Mouse (Mus musculus) forebrain, embryonic 16.5 days (tissue): ENCODE data around the gene Slc4a7. TPM values are rescaled to one million over a fixed set of nuclear protein-coding genes. Genes with fewer than 3 reads are reported as not detected.
A peak's percentile ranks its signal among the peaks of the same experiment; 100 is the strongest.

Experiments used
- ATAC-seq: fragments of 200-750 bp; cut with Nextera tagmentation; 2 replicates; pipeline ENCODE4 v1.8.0; 2017; ENCODE audit warnings: mild to moderate bottlenecking, moderate library complexity
- H3K27ac ChIP-seq: fragments of 300-500 bp; sonication (generic); 2 replicates; pipeline ENCODE4 v1.5.1; 2014; ENCODE audit warnings: low read length, control low read depth
- H3K27me3 ChIP-seq: fragments of 300-500 bp; sonication (generic); replicated peaks from 2 replicates; pipeline ENCODE4 v1.6.1; 2014; ENCODE audit warnings: low read length; ENCODE audit not compliant: control insufficient read depth, insufficient read depth
- H3K36me3 ChIP-seq: fragments of 300-500 bp; sonication (generic); 2 replicates; pipeline ENCODE4 v1.6.1; 2014; ENCODE audit not compliant: control insufficient read depth, insufficient read depth
- H3K4me1 ChIP-seq: fragments of 300-500 bp; sonication (generic); replicated peaks from 2 replicates; pipeline ENCODE4 v1.6.1; 2014; ENCODE audit warnings: low read length; ENCODE audit not compliant: control insufficient read depth, insufficient read depth
- H3K4me2 ChIP-seq: fragments of 300-500 bp; sonication (generic); 2 replicates; pipeline ENCODE4 v1.6.1; 2014; ENCODE audit warnings: mild to moderate bottlenecking, low read length, control low read depth
- H3K4me3 ChIP-seq: fragments of 300-500 bp; sonication (generic); replicated peaks from 2 replicates; pipeline ENCODE4 v1.5.1; 2014; ENCODE audit warnings: mild to moderate bottlenecking, low read length, control low read depth
- H3K9ac ChIP-seq: fragments of 300-500 bp; sonication (generic); replicated peaks from 2 replicates; pipeline ENCODE4 v1.6.1; 2014; ENCODE audit warnings: low read depth, low read length, control low read depth
- H3K9me3 ChIP-seq: fragments of 300-500 bp; sonication (generic); 2 replicates; pipeline ENCODE4 v1.6.1; 2016; ENCODE audit warnings: low read length; ENCODE audit not compliant: control insufficient read depth
- WGBS: fragments of 180-500 bp; shearing (Covaris S2); extraction: QIAGEN DNeasy Blood & Tissue Kit; methylation state at CpG from one replicate; pipeline ENCODE4 v1.1.7; 2014; 5-methylcytosine and 5-hydroxymethylcytosine counted together
- polyA plus RNA-seq: library from polyadenylated mRNA; unstranded; fragments of >200 nt; fragmentation: Nextera tagmentation; extraction: Ambion mirVana; gene quantifications from 2 replicates; pipeline ENCODE4 v1.2.1, GENCODE M21; 2015

Slc4a7 gene
- polyA plus RNA-seq, 1 experiment from 2014 or later, result 38.2 TPM

- H3K27ac ChIP-seq, result no peak overlapping the region
- H3K9ac ChIP-seq, result 0 out of 2 replicates have a peak overlapping the region, but pooled peaks have one; percentile 27
- ATAC-seq, result no peak
- H3K4me2 ChIP-seq, result peak overlapping the region; percentile 61
- peaks cover 18% of the 10 kb centered on the region for H3K4me1 ChIP-seq
- WGBS, result 67% methylated on average over 2 of the region's 2 CpGs
- peaks cover 4% of the 10 kb centered on the region; the same call in 1 of the 2 replicates for H3K36me3 ChIP-seq
- H3K27me3 ChIP-seq, result no peaks in the 10 kb centered on the region
- no peaks in the 10 kb centered on the region for H3K9me3 ChIP-seq
- peak overlapping the region; percentile 96 for H3K4me3 ChIP-seq
These were observed 2.6 kb downstream of the Slc4a7 start for GRCm38 (mm10) chr14:14704651-14705050.

- ATAC-seq, result no peak
- H3K27ac ChIP-seq, result no peak overlapping the region
- no peaks in the 10 kb centered on the region for H3K9me3 ChIP-seq
- H3K36me3 ChIP-seq, result peaks cover 4% of the 10 kb centered on the region; the same call in 1 of the 2 replicates
- H3K27me3 ChIP-seq, result no peaks in the 10 kb centered on the region
- H3K4me2 ChIP-seq, result no peak overlapping the region; the same call in 1 of the 2 replicates
- H3K9ac ChIP-seq, result no peak overlapping the region
- H3K4me3 ChIP-seq, result no peak overlapping the region
- WGBS, result 71% methylated on average over 3 of the region's 3 CpGs
- peaks cover 18% of the 10 kb centered on the region for H3K4me1 ChIP-seq
These were observed 3.0 kb downstream of the Slc4a7 start for GRCm38 (mm10) chr14:14705126-14705525.

GRCm38 (mm10) chr14:14706381-14706780 lies 4.3 kb downstream of the Slc4a7 start:
- no peak overlapping the region for H3K4me3 ChIP-seq
- no peaks in the 10 kb centered on the region for H3K27me3 ChIP-seq
- no peak overlapping the region for H3K27ac ChIP-seq
- peaks cover 8% of the 10 kb centered on the region; the same call in 1 of the 2 replicates for H3K36me3 ChIP-seq
- peaks cover 18% of the 10 kb centered on the region for H3K4me1 ChIP-seq
- H3K9ac ChIP-seq, result no peak overlapping the region
- H3K9me3 ChIP-seq, result no peaks in the 10 kb centered on the region
- no peak for ATAC-seq
- H3K4me2 ChIP-seq, result no peak overlapping the region
- WGBS, result 81% methylated on average over 1 of the region's 1 CpGs

- no peaks in the 10 kb centered on the region for H3K9me3 ChIP-seq
- no peak overlapping the region for H3K9ac ChIP-seq
- H3K27me3 ChIP-seq, result no peaks in the 10 kb centered on the region
- H3K4me3 ChIP-seq, result no peak overlapping the region
- H3K4me2 ChIP-seq, result no peak overlapping the region
- 34% methylated on average over 1 of the region's 1 CpGs for WGBS
- peaks cover 18% of the 10 kb centered on the region for H3K4me1 ChIP-seq
- H3K27ac ChIP-seq, result no peak overlapping the region
- H3K36me3 ChIP-seq, result peaks cover 10% of the 10 kb centered on the region; the same call in 1 of the 2 replicates
- ATAC-seq, result no peak
These were observed 5.0 kb downstream of the Slc4a7 start for GRCm38 (mm10) chr14:14707061-14707460.

GRCm38 (mm10) chr14:14709021-14709420 lies 6.9 kb downstream of the Slc4a7 start:
- Histone ChIP-seq H3K9me3 (no peaks in the 10 kb centered on the region), H3K4me1 (peaks cover 16% of the 10 kb centered on the region), H3K4me2 (no peak overlapping the region), H3K27me3 (no peaks in the 10 kb centered on the region), H3K4me3 (no peak overlapping the region), H3K9ac (no peak overlapping the region), H3K36me3 (peaks cover 10% of the 10 kb centered on the region; the same call in 1 of the 2 replicates), H3K27ac (no peak overlapping the region)
- 97% methylated on average over 1 of the region's 1 CpGs for WGBS
- no peak for ATAC-seq

GRCm38 (mm10) chr14:14714130-14714529 lies 12.1 kb downstream of the Slc4a7 start:
- no peak overlapping the region for H3K27ac ChIP-seq
- H3K4me1 ChIP-seq, result peaks cover 3% of the 10 kb centered on the region; the same call in 1 of the 2 replicates
- H3K27me3 ChIP-seq, result no peaks in the 10 kb centered on the region
- H3K9ac ChIP-seq, result no peak overlapping the region
- H3K4me2 ChIP-seq, result no peak overlapping the region
- peak; percentile 89 for ATAC-seq
- no peaks in the 10 kb centered on the region for H3K9me3 ChIP-seq
- no peak overlapping the region for H3K4me3 ChIP-seq
- peaks cover 6% of the 10 kb centered on the region; the same call in 1 of the 2 replicates for H3K36me3 ChIP-seq

- no peak overlapping the region for H3K9ac ChIP-seq
- 94% methylated on average over 2 of the region's 2 CpGs for WGBS
- H3K27ac ChIP-seq, result no peak overlapping the region
- peaks cover 3% of the 10 kb centered on the region; the same call in 1 of the 2 replicates for H3K4me1 ChIP-seq
- H3K9me3 ChIP-seq, result no peaks in the 10 kb centered on the region
- H3K4me3 ChIP-seq, result no peak overlapping the region
- peaks cover 2% of the 10 kb centered on the region; the same call in 1 of the 2 replicates for H3K36me3 ChIP-seq
- no peak for ATAC-seq
- H3K4me2 ChIP-seq, result no peak overlapping the region
- H3K27me3 ChIP-seq, result no peaks in the 10 kb centered on the region
These were observed 13.7 kb downstream of the Slc4a7 start for GRCm38 (mm10) chr14:14715794-14716193.

- Histone ChIP-seq H3K27me3 (no peaks in the 10 kb centered on the region), H3K9me3 (no peaks in the 10 kb centered on the region), H3K4me2 (no peak overlapping the region), H3K4me3 (no peak overlapping the region), H3K36me3 (no peaks in the 10 kb centered on the region), H3K9ac (no peak overlapping the region), H3K4me1 (peaks cover 3% of the 10 kb centered on the region; the same call in 1 of the 2 replicates), H3K27ac (no peak overlapping the region)
- no peak for ATAC-seq
- WGBS, result 78% methylated on average over 6 of the region's 6 CpGs
These were observed 14.8 kb downstream of the Slc4a7 start for GRCm38 (mm10) chr14:14716843-14717242.

- no peak overlapping the region for H3K9ac ChIP-seq
- H3K4me2 ChIP-seq, result no peak overlapping the region
- no peaks in the 10 kb centered on the region for H3K9me3 ChIP-seq
- WGBS, result 93% methylated on average over 4 of the region's 4 CpGs
- no peaks in the 10 kb centered on the region for H3K36me3 ChIP-seq
- H3K27ac ChIP-seq, result no peak overlapping the region
- H3K4me1 ChIP-seq, result peaks cover 3% of the 10 kb centered on the region; the same call in 1 of the 2 replicates
- ATAC-seq, result no peak
- no peak overlapping the region for H3K4me3 ChIP-seq
- no peaks in the 10 kb centered on the region for H3K27me3 ChIP-seq
These were observed 16.5 kb downstream of the Slc4a7 start for GRCm38 (mm10) chr14:14718556-14718955.

GRCm38 (mm10) chr14:14781169-14781568 lies 79.1 kb downstream of the Slc4a7 start:
- ATAC-seq, result no peak
- Histone ChIP-seq H3K27me3 (no peaks in the 10 kb centered on the region), H3K36me3 (peaks cover 12% of the 10 kb centered on the region), H3K27ac (no peak overlapping the region), H3K4me1 (no peaks in the 10 kb centered on the region), H3K9me3 (no peaks in the 10 kb centered on the region), H3K9ac (no peak overlapping the region), H3K4me2 (no peak overlapping the region), H3K4me3 (no peak overlapping the region)
- 93% methylated on average over 2 of the region's 2 CpGs for WGBS
